Mouse (Mus musculus) midbrain, embryonic 15.5 days (tissue): ENCODE measurements around the gene Tspyl4. TPM values are rescaled to one million over a fixed set of nuclear protein-coding genes. Genes with fewer than 3 reads are reported as not detected.

Experiments used
- ATAC-seq: fragments of 200-750 bp; cut with Nextera tagmentation; replicated peaks from 2 replicates; pipeline ENCODE4 v1.8.0; 2017; ENCODE audit warnings: moderate TSS enrichment
- H3K27ac ChIP-seq: fragments of 300-500 bp; sonication (generic); 2 replicates; pipeline ENCODE4 v1.5.1; 2015; ENCODE audit warnings: mild to moderate bottlenecking, inconsistent platforms
- H3K27me3 ChIP-seq: fragments of 300-500 bp; sonication (generic); replicated peaks from 2 replicates; pipeline ENCODE4 v1.6.1; 2015; ENCODE audit warnings: inconsistent platforms
- H3K36me3 ChIP-seq: fragments of 300-500 bp; sonication (generic); replicated peaks from 2 replicates; pipeline ENCODE4 v1.6.1; 2015; ENCODE audit warnings: inconsistent platforms
- H3K4me1 ChIP-seq: fragments of 300-500 bp; sonication (generic); 2 replicates; pipeline ENCODE4 v1.6.1; 2015; ENCODE audit warnings: inconsistent platforms
- H3K4me2 ChIP-seq: fragments of 300-500 bp; sonication (generic); 2 replicates; pipeline ENCODE4 v1.6.1; 2015; ENCODE audit warnings: inconsistent platforms, mild to moderate bottlenecking, moderate library complexity
- H3K4me3 ChIP-seq: fragments of 300-500 bp; sonication (generic); 2 replicates; pipeline ENCODE4 v1.5.1; 2015; ENCODE audit warnings: mild to moderate bottlenecking, inconsistent platforms
- H3K9ac ChIP-seq: fragments of 300-500 bp; sonication (generic); 2 replicates; pipeline ENCODE4 v1.6.1; 2015; ENCODE audit warnings: mild to moderate bottlenecking, inconsistent platforms
- H3K9me3 ChIP-seq: fragments of 300-500 bp; sonication (generic); 2 replicates; pipeline ENCODE4 v1.6.1; 2016; ENCODE audit warnings: inconsistent platforms
- WGBS: fragments of 180-500 bp; shearing (Covaris S2); methylation state at CpG from one replicate; pipeline ENCODE4 v1.1.7; 2015; ENCODE audit warnings: mixed read lengths; 5-methylcytosine and 5-hydroxymethylcytosine counted together
- polyA plus RNA-seq: library from polyadenylated mRNA; unstranded; fragments of >200 nt; fragmentation: Nextera tagmentation; extraction: Ambion mirVana; gene quantifications from 2 replicates; pipeline ENCODE4 v1.2.1, GENCODE M21; 2015

Tspyl4 gene
- polyA plus RNA-seq, 1 experiment from 2014 or later, result 342 TPM

- peak overlapping the region; percentile 98 for H3K27ac ChIP-seq
- WGBS, result 3% methylated on average over 13 of the region's 13 CpGs
- H3K4me2 ChIP-seq, result peak overlapping the region; percentile 97
- peak overlapping the region; percentile 76 for H3K4me3 ChIP-seq
- no peaks in the 10 kb centered on the region for H3K36me3 ChIP-seq
- no peaks in the 10 kb centered on the region for H3K9me3 ChIP-seq
- ATAC-seq, result peak; percentile 40
- H3K4me1 ChIP-seq, result peaks cover 27% of the 10 kb centered on the region
- H3K9ac ChIP-seq, result peak overlapping the region; percentile 96
- no peaks in the 10 kb centered on the region for H3K27me3 ChIP-seq
Measured at GRCm38 (mm10) chr10:34296911-34297298, 337 bp upstream of the Tspyl4 start.

DNA sequence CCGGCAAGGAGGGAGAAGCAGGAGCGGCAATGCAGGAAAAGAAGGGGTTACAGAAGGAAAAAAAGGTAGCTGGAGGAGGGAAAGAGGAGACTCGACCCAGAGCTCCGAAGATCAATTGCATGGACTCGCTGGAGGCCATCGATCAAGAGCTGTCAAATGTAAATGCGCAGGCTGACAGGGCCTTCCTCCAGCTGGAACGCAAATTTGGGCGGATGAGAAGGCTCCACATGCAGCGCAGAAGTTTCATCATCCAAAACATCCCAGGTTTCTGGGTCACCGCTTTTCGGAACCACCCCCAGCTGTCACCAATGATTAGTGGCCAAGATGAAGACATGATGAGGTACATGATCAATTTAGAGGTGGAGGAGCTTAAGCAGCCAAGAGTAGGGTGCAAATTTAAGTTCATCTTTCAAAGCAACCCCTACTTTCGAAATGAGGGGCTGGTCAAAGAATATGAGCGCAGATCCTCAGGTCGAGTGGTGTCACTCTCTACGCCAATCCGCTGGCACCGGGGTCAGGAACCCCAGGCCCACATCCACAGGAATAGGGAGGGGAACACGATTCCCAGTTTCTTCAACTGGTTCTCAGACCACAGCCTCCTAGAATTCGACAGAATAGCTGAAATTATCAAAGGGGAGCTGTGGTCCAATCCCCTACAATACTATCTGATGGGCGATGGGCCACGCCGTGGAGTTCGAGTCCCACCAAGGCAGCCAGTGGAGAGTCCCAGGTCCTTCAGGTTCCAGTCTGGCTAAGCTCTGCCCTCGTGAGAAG is 925 bp downstream of the Tspyl4 start:
- 43% methylated on average over 25 of the region's 25 CpGs for WGBS
- peak; percentile 0; the same call in 1 of the 2 replicates for ATAC-seq
- no peaks in the 10 kb centered on the region for H3K36me3 ChIP-seq
- no peaks in the 10 kb centered on the region for H3K9me3 ChIP-seq
- peak overlapping the region; percentile 96 for H3K9ac ChIP-seq
- peaks cover 38% of the 10 kb centered on the region for H3K4me1 ChIP-seq
- H3K4me2 ChIP-seq, result peak overlapping the region; percentile 97
- H3K4me3 ChIP-seq, result peak overlapping the region; percentile 76
- peak overlapping the region; percentile 98 for H3K27ac ChIP-seq
- no peaks in the 10 kb centered on the region for H3K27me3 ChIP-seq

GRCm38 (mm10) chr10:34300368-34300767 is 3.1 kb downstream of the Tspyl4 start:
- H3K4me1 ChIP-seq, result peaks cover 39% of the 10 kb centered on the region
- H3K36me3 ChIP-seq, result no peaks in the 10 kb centered on the region
- WGBS, result 5% methylated on average over 5 of the region's 5 CpGs
- ATAC-seq, result no peak
- H3K9me3 ChIP-seq, result no peaks in the 10 kb centered on the region
- H3K27ac ChIP-seq, result peak overlapping the region; percentile 63
- H3K27me3 ChIP-seq, result no peaks in the 10 kb centered on the region
- peak overlapping the region; percentile 76 for H3K4me3 ChIP-seq
- H3K4me2 ChIP-seq, result peak overlapping the region; percentile 97
- peak overlapping the region; percentile 48 for H3K9ac ChIP-seq

- no peaks in the 10 kb centered on the region for H3K27me3 ChIP-seq
- H3K4me1 ChIP-seq, result peaks cover 11% of the 10 kb centered on the region
- H3K4me3 ChIP-seq, result no peak overlapping the region
- no peak for ATAC-seq
- no peak overlapping the region for H3K4me2 ChIP-seq
- H3K9ac ChIP-seq, result no peak overlapping the region
- H3K9me3 ChIP-seq, result no peaks in the 10 kb centered on the region
- H3K36me3 ChIP-seq, result no peaks in the 10 kb centered on the region; the same call in 1 of the 2 replicates
- H3K27ac ChIP-seq, result no peak overlapping the region
Measured at GRCm38 (mm10) chr10:34307070-34307469, 9.8 kb downstream of the Tspyl4 start.

DNA sequence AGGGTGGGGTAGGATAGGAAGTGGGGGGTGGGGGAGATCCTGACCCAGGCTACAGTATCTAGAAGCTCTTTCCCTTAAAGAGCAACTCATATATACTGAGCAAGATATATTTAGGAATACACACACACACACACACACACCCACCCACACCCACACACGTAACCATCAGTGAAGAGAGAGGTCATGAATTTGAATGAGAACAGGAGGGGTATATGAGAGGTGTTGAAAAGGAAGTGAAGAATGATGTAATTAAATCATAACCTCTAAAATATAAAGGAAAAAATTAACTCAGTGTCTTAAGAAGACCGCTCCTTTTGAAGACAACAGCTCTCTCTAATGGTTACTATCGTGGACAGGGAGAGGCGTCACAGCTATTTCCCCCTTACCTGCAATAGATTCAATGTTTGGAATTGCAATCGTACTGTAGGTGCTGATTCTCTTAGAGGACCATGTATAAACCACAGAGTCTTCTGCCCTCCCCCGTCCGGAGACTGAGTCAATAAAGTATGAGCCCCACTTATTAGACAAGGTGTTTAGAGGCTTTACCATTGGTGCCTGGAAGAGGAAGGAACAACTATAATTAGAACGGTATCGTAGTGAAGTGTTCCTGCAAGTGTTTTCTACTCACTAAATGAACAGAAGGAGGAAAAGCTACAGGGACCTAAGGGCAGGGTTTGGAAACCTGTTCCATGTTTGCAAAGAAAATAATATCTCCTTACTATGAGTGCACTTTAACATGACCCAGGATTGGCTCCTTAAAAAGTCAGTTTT is 12.9 kb downstream of the Tspyl4 start:
- no peaks in the 10 kb centered on the region; the same call in 1 of the 2 replicates for H3K36me3 ChIP-seq
- H3K4me2 ChIP-seq, result no peak overlapping the region
- no peaks in the 10 kb centered on the region; the same call in 1 of the 2 replicates for H3K4me1 ChIP-seq
- H3K9me3 ChIP-seq, result no peaks in the 10 kb centered on the region
- 88% methylated on average over 9 of the region's 9 CpGs for WGBS
- no peak overlapping the region for H3K4me3 ChIP-seq
- ATAC-seq, result no peak
- H3K27ac ChIP-seq, result no peak overlapping the region
- no peak overlapping the region for H3K9ac ChIP-seq
- H3K27me3 ChIP-seq, result no peaks in the 10 kb centered on the region

GRCm38 (mm10) chr10:34312536-34312935 is 15.3 kb downstream of the Tspyl4 start:
- Histone ChIP-seq H3K36me3 (no peaks in the 10 kb centered on the region), H3K9me3 (no peaks in the 10 kb centered on the region), H3K4me2 (no peak overlapping the region), H3K4me3 (no peak overlapping the region), H3K4me1 (peaks cover 24% of the 10 kb centered on the region), H3K27ac (no peak overlapping the region), H3K9ac (no peak overlapping the region), H3K27me3 (no peaks in the 10 kb centered on the region)
- no peak for ATAC-seq
- WGBS, result 68% methylated on average over 3 of the region's 3 CpGs

DNA sequence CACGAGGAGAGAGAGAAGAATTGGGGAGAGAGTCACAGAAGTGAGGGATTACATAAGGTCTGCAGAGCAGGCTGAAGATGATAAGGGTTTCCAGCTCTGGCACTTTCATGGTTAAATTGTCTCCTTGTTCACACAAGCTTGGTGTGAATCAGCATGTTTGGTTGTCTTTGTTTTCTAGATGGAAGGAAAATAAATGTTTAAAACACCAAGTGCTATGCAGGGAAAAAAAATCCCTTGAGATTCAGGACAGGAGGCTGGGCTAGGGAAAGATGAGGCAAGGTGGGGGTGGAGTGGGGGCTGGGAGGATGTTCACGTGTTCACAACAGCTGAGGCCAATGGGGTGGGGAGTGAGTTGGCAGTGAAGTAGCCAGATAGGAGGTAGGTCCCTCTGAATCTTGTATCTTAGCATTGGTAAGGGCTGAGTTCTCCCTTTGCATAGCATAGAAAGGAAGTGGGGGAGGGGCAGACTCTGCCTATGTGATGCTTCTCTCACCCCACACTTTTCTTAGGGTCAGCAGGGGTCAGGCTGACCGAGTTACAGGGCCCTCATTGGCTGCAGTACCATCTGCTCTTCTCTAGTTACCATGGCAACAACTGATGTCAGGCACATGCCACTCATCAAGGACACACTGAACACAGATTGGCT is 19.5 kb downstream of the Tspyl4 start:
- H3K36me3 ChIP-seq, result no peaks in the 10 kb centered on the region
- H3K27ac ChIP-seq, result peak overlapping the region; percentile 85
- ATAC-seq, result peak; percentile 97
- H3K4me3 ChIP-seq, result peak overlapping the region; percentile 29
- peaks cover 26% of the 10 kb centered on the region for H3K4me1 ChIP-seq
- no peaks in the 10 kb centered on the region for H3K27me3 ChIP-seq
- no peaks in the 10 kb centered on the region for H3K9me3 ChIP-seq
- no peak overlapping the region for H3K9ac ChIP-seq
- 1% methylated on average over 3 of the region's 3 CpGs for WGBS
- peak overlapping the region; percentile 46 for H3K4me2 ChIP-seq

GRCm38 (mm10) chr10:34317217-34317606 is 20.0 kb downstream of the Tspyl4 start:
- no peaks in the 10 kb centered on the region for H3K9me3 ChIP-seq
- H3K9ac ChIP-seq, result 0 out of 2 replicates have a peak overlapping the region, but pooled peaks have one; percentile 3

GRCm38 (mm10) chr10:34320809-34321208 is 23.6 kb downstream of the Tspyl4 start:
- H3K27ac ChIP-seq, result no peak overlapping the region
- no peak overlapping the region for H3K9ac ChIP-seq
- ATAC-seq, result no peak
- H3K4me1 ChIP-seq, result peaks cover 19% of the 10 kb centered on the region
- H3K27me3 ChIP-seq, result no peaks in the 10 kb centered on the region
- 83% methylated on average over 2 of the region's 2 CpGs for WGBS
- no peaks in the 10 kb centered on the region for H3K9me3 ChIP-seq
- no peaks in the 10 kb centered on the region for H3K36me3 ChIP-seq
- H3K4me3 ChIP-seq, result no peak overlapping the region
- H3K4me2 ChIP-seq, result no peak overlapping the region

More at GRCm38 (mm10) chr10:34317217-34317606, 20.0 kb downstream of the Tspyl4 start:
- Histone ChIP-seq H3K4me1 (peaks cover 26% of the 10 kb centered on the region), H3K27me3 (no peaks in the 10 kb centered on the region), H3K4me2 (peak overlapping the region; percentile 46), H3K36me3 (no peaks in the 10 kb centered on the region), H3K27ac (peak overlapping the region; percentile 85), H3K4me3 (peak overlapping the region; percentile 29)
- ATAC-seq, result peak; percentile 77
- WGBS, result 10% methylated on average over 2 of the region's 2 CpGs

- no peak overlapping the region for H3K27ac ChIP-seq
- H3K9me3 ChIP-seq, result no peaks in the 10 kb centered on the region
- no peak overlapping the region for H3K4me2 ChIP-seq
- H3K9ac ChIP-seq, result no peak overlapping the region
- ATAC-seq, result no peak
- no peaks in the 10 kb centered on the region for H3K36me3 ChIP-seq
- WGBS, result 21% methylated on average over 4 of the region's 4 CpGs
- H3K4me3 ChIP-seq, result no peak overlapping the region
- H3K27me3 ChIP-seq, result no peaks in the 10 kb centered on the region
- H3K4me1 ChIP-seq, result no peaks in the 10 kb centered on the region
Measured at GRCm38 (mm10) chr10:34326701-34327100, 29.5 kb downstream of the Tspyl4 start.

DNA sequence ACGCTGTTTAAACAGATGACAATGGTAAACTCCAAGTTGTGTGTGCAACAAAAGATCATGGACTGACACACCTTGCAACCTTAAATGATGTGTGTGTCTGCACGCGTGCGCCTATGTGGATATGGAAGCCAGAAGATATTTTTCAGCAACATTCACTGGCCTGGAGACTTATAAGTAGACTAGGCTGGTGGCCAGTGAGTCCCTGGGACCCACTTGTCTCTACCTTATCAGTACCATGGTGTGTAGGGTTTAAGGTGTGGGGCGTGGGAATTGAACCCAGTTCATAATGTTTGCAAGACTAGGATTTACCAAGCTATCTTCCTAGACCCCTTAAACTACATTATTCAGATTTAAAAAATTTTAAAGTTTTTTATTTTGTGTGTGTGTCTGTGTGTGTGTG is 29.9 kb downstream of the Tspyl4 start:
- Histone ChIP-seq H3K4me2 (no peak overlapping the region), H3K27me3 (no peaks in the 10 kb centered on the region), H3K4me3 (no peak overlapping the region), H3K4me1 (no peaks in the 10 kb centered on the region), H3K27ac (no peak overlapping the region), H3K36me3 (no peaks in the 10 kb centered on the region), H3K9ac (no peak overlapping the region), H3K9me3 (no peaks in the 10 kb centered on the region)
- 60% methylated on average over 5 of the region's 5 CpGs for WGBS
- 0 out of 2 replicates have a peak, but pooled peaks have one; percentile 7 for ATAC-seq

DNA sequence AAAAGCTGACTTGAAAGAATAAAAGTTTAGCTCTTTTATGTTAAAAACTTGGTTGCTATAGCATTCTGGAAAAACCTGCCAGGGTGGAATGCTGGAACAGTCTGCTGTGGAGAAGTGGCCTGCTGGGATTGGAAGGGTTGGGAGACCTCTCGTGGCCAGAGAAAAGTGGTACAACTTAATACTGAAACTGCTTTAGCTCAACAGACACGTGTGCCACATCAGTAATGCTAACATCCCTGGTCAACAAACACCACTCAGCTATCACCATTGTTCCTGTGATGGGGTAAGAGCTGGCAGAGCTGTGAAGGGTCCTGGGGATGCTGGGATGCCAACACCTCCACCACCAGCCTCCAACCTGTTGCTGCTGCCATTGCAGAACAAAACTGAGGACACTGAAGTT is 31.1 kb downstream of the Tspyl4 start:
- ATAC-seq, result peak; percentile 94
- WGBS, result 4% methylated on average over 2 of the region's 2 CpGs

More for the DNA sequence above, 31.1 kb downstream of the Tspyl4 start:
- no peak overlapping the region for H3K4me3 ChIP-seq
- no peak overlapping the region for H3K9ac ChIP-seq
- no peaks in the 10 kb centered on the region for H3K9me3 ChIP-seq
- H3K4me1 ChIP-seq, result no peaks in the 10 kb centered on the region
- no peak overlapping the region for H3K4me2 ChIP-seq
- no peaks in the 10 kb centered on the region for H3K36me3 ChIP-seq
- no peaks in the 10 kb centered on the region for H3K27me3 ChIP-seq
- no peak overlapping the region for H3K27ac ChIP-seq
